Mouse (Mus musculus) heart, embryonic 13.5 days (tissue): ENCODE measurements around the gene Dlk1. TPM values are rescaled to one million over a fixed set of nuclear protein-coding genes. Genes with fewer than 3 reads are reported as not detected.

Experiments used
- ATAC-seq: fragments of 200-750 bp; cut with Nextera tagmentation; 2 replicates; pipeline ENCODE4 v1.8.0; 2017; ENCODE audit warnings: moderate TSS enrichment; ENCODE audit not compliant: insufficient number of reproducible peaks, low FRiP score, low TSS enrichment; ENCODE audit errors: extremely low read depth
- H3K27ac ChIP-seq: fragments of 300-500 bp; sonication (generic); replicated peaks from 2 replicates; pipeline ENCODE4 v1.5.1; 2015; ENCODE audit warnings: moderate library complexity, mild to moderate bottlenecking, inconsistent platforms
- H3K27me3 ChIP-seq: fragments of 300-500 bp; sonication (generic); replicated peaks from 2 replicates; pipeline ENCODE4 v1.6.1; 2015; ENCODE audit warnings: mild to moderate bottlenecking, inconsistent platforms
- H3K36me3 ChIP-seq: fragments of 300-500 bp; sonication (generic); 2 replicates; pipeline ENCODE4 v1.6.1; 2015; ENCODE audit warnings: mild to moderate bottlenecking, inconsistent platforms
- H3K4me1 ChIP-seq: fragments of 300-500 bp; sonication (generic); 2 replicates; pipeline ENCODE4 v1.6.1; 2015; ENCODE audit warnings: inconsistent platforms
- H3K4me2 ChIP-seq: fragments of 300-500 bp; sonication (generic); 2 replicates; pipeline ENCODE4 v1.6.1; 2015; ENCODE audit warnings: inconsistent platforms, mild to moderate bottlenecking, moderate library complexity
- H3K4me3 ChIP-seq: fragments of 300-500 bp; sonication (generic); 2 replicates; pipeline ENCODE4 v1.5.1; 2015; ENCODE audit warnings: moderate library complexity, mild to moderate bottlenecking, inconsistent platforms
- H3K9ac ChIP-seq: fragments of 300-500 bp; sonication (generic); 2 replicates; pipeline ENCODE4 v1.6.1; 2015; ENCODE audit warnings: inconsistent platforms, mild to moderate bottlenecking, moderate library complexity
- H3K9me3 ChIP-seq: fragments of 300-500 bp; sonication (generic); 2 replicates; pipeline ENCODE4 v1.6.1; 2016; ENCODE audit warnings: inconsistent platforms
- WGBS: fragments of 180-500 bp; shearing (Covaris S2); methylation state at CpG from one replicate; pipeline ENCODE4 v1.1.7; 2015; ENCODE audit warnings: mixed read lengths; 5-methylcytosine and 5-hydroxymethylcytosine counted together
- polyA plus RNA-seq: library from polyadenylated mRNA; unstranded; fragments of >200 nt; fragmentation: Nextera tagmentation; extraction: Ambion mirVana; gene quantifications from 2 replicates; pipeline ENCODE4 v1.2.1, GENCODE M21; 2015

The Dlk1 gene
- polyA plus RNA-seq, 1 experiment from 2014 or later: 130 TPM

- Histone ChIP-seq H3K4me3 (no peak overlapping the region), H3K27me3 (peaks cover 8% of the 10 kb centered on the region), H3K4me2 (no peak overlapping the region), H3K27ac (no peak overlapping the region), H3K4me1 (peaks cover 38% of the 10 kb centered on the region), H3K9me3 (no peaks in the 10 kb centered on the region), H3K36me3 (no peaks in the 10 kb centered on the region), H3K9ac (no peak overlapping the region)
- 45% methylated on average over 12 of the region's 12 CpGs for WGBS
- ATAC-seq: no peak
Measured at GRCm38 (mm10) chr12:109420006-109420405, 32.6 kb upstream of the Dlk1 start.

- peaks cover 31% of the 10 kb centered on the region for H3K4me1 ChIP-seq
- ATAC-seq: no peak
Measured at GRCm38 (mm10) chr12:109423163-109423562, 29.5 kb upstream of the Dlk1 start.

GRCm38 (mm10) chr12:109423716-109424429 lies 28.8 kb upstream of the Dlk1 start:
- no peak overlapping the region for H3K27ac ChIP-seq
- WGBS: 61% methylated on average over 4 of the region's 4 CpGs
- no peaks in the 10 kb centered on the region for H3K9me3 ChIP-seq
- no peak overlapping the region for H3K4me2 ChIP-seq
- H3K4me3 ChIP-seq: no peak overlapping the region
- H3K36me3 ChIP-seq: no peaks in the 10 kb centered on the region
- peaks cover 26% of the 10 kb centered on the region for H3K4me1 ChIP-seq
- H3K9ac ChIP-seq: no peak overlapping the region
- peaks cover 25% of the 10 kb centered on the region for H3K27me3 ChIP-seq
- no peak for ATAC-seq

More at GRCm38 (mm10) chr12:109423163-109423562, 29.5 kb upstream of the Dlk1 start:
- Histone ChIP-seq H3K4me3 (no peak overlapping the region), H3K27ac (no peak overlapping the region), H3K36me3 (no peaks in the 10 kb centered on the region), H3K9me3 (no peaks in the 10 kb centered on the region), H3K9ac (no peak overlapping the region), H3K27me3 (peaks cover 23% of the 10 kb centered on the region), H3K4me2 (no peak overlapping the region)
- WGBS: 62% methylated on average over 2 of the region's 2 CpGs

GRCm38 (mm10) chr12:109424753-109425332 lies 27.8 kb upstream of the Dlk1 start:
- Histone ChIP-seq H3K27me3 (peaks cover 25% of the 10 kb centered on the region), H3K9me3 (no peaks in the 10 kb centered on the region), H3K4me3 (no peak overlapping the region), H3K36me3 (no peaks in the 10 kb centered on the region), H3K4me1 (peaks cover 20% of the 10 kb centered on the region), H3K4me2 (peak overlapping the region; percentile 41), H3K27ac (0 out of 2 replicates have a peak overlapping the region, but pooled peaks have one; percentile 17), H3K9ac (peak overlapping the region; percentile 58; the same call in 1 of the 2 replicates)
- ATAC-seq: no peak
- WGBS: 18% methylated on average over 20 of the region's 20 CpGs

- no peak overlapping the region for H3K27ac ChIP-seq
- 56% methylated on average over 12 of the region's 12 CpGs for WGBS
- H3K4me1 ChIP-seq: peaks cover 16% of the 10 kb centered on the region
- no peak overlapping the region for H3K9ac ChIP-seq
- no peak overlapping the region for H3K4me3 ChIP-seq
- H3K4me2 ChIP-seq: no peak overlapping the region
- no peaks in the 10 kb centered on the region for H3K36me3 ChIP-seq
- ATAC-seq: no peak
- peaks cover 25% of the 10 kb centered on the region for H3K27me3 ChIP-seq
- no peaks in the 10 kb centered on the region for H3K9me3 ChIP-seq
Measured at GRCm38 (mm10) chr12:109425982-109426381, 26.6 kb upstream of the Dlk1 start.

- ATAC-seq: no peak
- WGBS: 58% methylated on average over 6 of the region's 6 CpGs
- 0 out of 2 replicates have a peak overlapping the region, but pooled peaks have one; percentile 12 for H3K27ac ChIP-seq
Measured at GRCm38 (mm10) chr12:109432475-109433130, 20.0 kb upstream of the Dlk1 start.

GRCm38 (mm10) chr12:109436367-109436807 lies 16.2 kb upstream of the Dlk1 start:
- Histone ChIP-seq H3K9ac (peak overlapping the region; percentile 45), H3K9me3 (no peaks in the 10 kb centered on the region), H3K27me3 (no peaks in the 10 kb centered on the region), H3K36me3 (no peaks in the 10 kb centered on the region), H3K4me2 (peak overlapping the region; percentile 49), H3K4me3 (no peak overlapping the region), H3K4me1 (peaks cover 69% of the 10 kb centered on the region), H3K27ac (peak overlapping the region; percentile 80)
- WGBS: 10% methylated on average over 10 of the region's 10 CpGs
- no peak for ATAC-seq

More at GRCm38 (mm10) chr12:109432475-109433130, 20.0 kb upstream of the Dlk1 start:
- Histone ChIP-seq H3K9ac (no peak overlapping the region), H3K36me3 (no peaks in the 10 kb centered on the region), H3K4me3 (no peak overlapping the region), H3K9me3 (no peaks in the 10 kb centered on the region), H3K4me2 (no peak overlapping the region), H3K4me1 (peaks cover 33% of the 10 kb centered on the region), H3K27me3 (peaks cover 4% of the 10 kb centered on the region; the same call in 1 of the 2 replicates)

GRCm38 (mm10) chr12:109436852-109437251 lies 15.8 kb upstream of the Dlk1 start:
- Histone ChIP-seq H3K36me3 (no peaks in the 10 kb centered on the region), H3K4me3 (no peak overlapping the region), H3K9ac (peak overlapping the region; percentile 45), H3K4me2 (peak overlapping the region; percentile 49), H3K27me3 (no peaks in the 10 kb centered on the region), H3K4me1 (peaks cover 73% of the 10 kb centered on the region), H3K9me3 (no peaks in the 10 kb centered on the region), H3K27ac (peak overlapping the region; percentile 80)
- WGBS: 18% methylated on average over 12 of the region's 12 CpGs
- 0 out of 2 replicates have a peak, but pooled peaks have one; percentile 10 for ATAC-seq

- Histone ChIP-seq H3K4me2 (peak overlapping the region; percentile 61), H3K9me3 (no peaks in the 10 kb centered on the region), H3K4me3 (peak overlapping the region; percentile 32), H3K27me3 (0 out of 2 replicates have a peak, but pooled peaks cover 2% of the 10 kb centered on the region), H3K27ac (peak overlapping the region; percentile 80), H3K9ac (peak overlapping the region; percentile 45), H3K36me3 (no peaks in the 10 kb centered on the region), H3K4me1 (peaks cover 69% of the 10 kb centered on the region)
- WGBS: 7% methylated on average over 25 of the region's 25 CpGs
- peak; percentile 21; the same call in 1 of the 2 replicates for ATAC-seq
Measured at GRCm38 (mm10) chr12:109437559-109438350, 14.9 kb upstream of the Dlk1 start.

- no peak overlapping the region; the same call in 1 of the 2 replicates for H3K27ac ChIP-seq
- no peak overlapping the region for H3K4me3 ChIP-seq
Measured at GRCm38 (mm10) chr12:109438383-109438782, 14.2 kb upstream of the Dlk1 start.

More at GRCm38 (mm10) chr12:109438383-109438782, 14.2 kb upstream of the Dlk1 start:
- 71% methylated on average over 6 of the region's 6 CpGs for WGBS
- Histone ChIP-seq H3K9ac (no peak overlapping the region), H3K27me3 (0 out of 2 replicates have a peak, but pooled peaks cover 2% of the 10 kb centered on the region), H3K9me3 (no peaks in the 10 kb centered on the region), H3K4me2 (no peak overlapping the region), H3K36me3 (no peaks in the 10 kb centered on the region), H3K4me1 (peaks cover 69% of the 10 kb centered on the region)
- no peak for ATAC-seq
